Mouse (Mus musculus) kidney, embryonic 14.5 days (tissue): ENCODE measurements around the gene Trmt44. TPM values are rescaled to one million over a fixed set of nuclear protein-coding genes. Genes with fewer than 3 reads are reported as not detected.

Source experiments
- ATAC-seq: fragments of 200-750 bp; cut with Nextera tagmentation; 2 replicates; pipeline ENCODE4 v1.8.0; 2017; ENCODE audit warnings: moderate number of reproducible peaks, mild to moderate bottlenecking, moderate TSS enrichment, moderate library complexity; ENCODE audit not compliant: low FRiP score, low TSS enrichment
- H3K27ac ChIP-seq: fragments of 300-500 bp; sonication (generic); 2 replicates; pipeline ENCODE4 v1.5.1; 2014; ENCODE audit warnings: low read depth, mild to moderate bottlenecking, low read length, moderate library complexity, mixed read lengths
- H3K27me3 ChIP-seq: fragments of 300-500 bp; sonication (generic); 2 replicates; pipeline ENCODE4 v1.6.1; 2014; ENCODE audit warnings: mild to moderate bottlenecking, low read length; ENCODE audit not compliant: control insufficient read depth, insufficient read depth
- H3K36me3 ChIP-seq: fragments of 300-500 bp; sonication (generic); 2 replicates; pipeline ENCODE4 v1.6.1; 2014; ENCODE audit warnings: low read length, mixed read lengths; ENCODE audit not compliant: control insufficient read depth, insufficient read depth
- H3K4me1 ChIP-seq: fragments of 300-500 bp; sonication (generic); 2 replicates; pipeline ENCODE4 v1.6.1; 2014; ENCODE audit warnings: low read length, mixed read lengths; ENCODE audit not compliant: control insufficient read depth, insufficient read depth
- H3K4me2 ChIP-seq: fragments of 300-500 bp; sonication (generic); replicated peaks from 2 replicates; pipeline ENCODE4 v1.6.1; 2014; ENCODE audit warnings: low read depth, mild to moderate bottlenecking, low read length
- H3K4me3 ChIP-seq: fragments of 300-500 bp; sonication (generic); 2 replicates; pipeline ENCODE4 v1.5.1; 2014; ENCODE audit warnings: mild to moderate bottlenecking, low read length
- H3K9ac ChIP-seq: fragments of 300-500 bp; sonication (generic); 2 replicates; pipeline ENCODE4 v1.6.1; 2014; ENCODE audit warnings: low read depth, mild to moderate bottlenecking, low read length, moderate library complexity
- H3K9me3 ChIP-seq: fragments of 300-500 bp; sonication (generic); 2 replicates; pipeline ENCODE4 v1.6.1; 2016; ENCODE audit warnings: low read length; ENCODE audit not compliant: control insufficient read depth
- WGBS: fragments of 180-500 bp; shearing (Covaris S2); extraction: QIAGEN DNeasy Blood & Tissue Kit; methylation state at CpG from one replicate; pipeline ENCODE4 v1.1.7; 2014; 5-methylcytosine and 5-hydroxymethylcytosine counted together
- polyA plus RNA-seq: library from polyadenylated mRNA; unstranded; fragments of >200 nt; fragmentation: Nextera tagmentation; extraction: Ambion mirVana; gene quantifications from 2 replicates; pipeline ENCODE4 v1.2.1, GENCODE M21; 2014

Gene Trmt44
- polyA plus RNA-seq, 1 experiment from 2014 or later = 10.2 TPM

GRCm38 (mm10) chr5:35580156-35580922 lies 5.5 kb upstream of the Trmt44 start:
- Histone ChIP-seq H3K27ac (no peak overlapping the region), H3K4me3 (no peak overlapping the region), H3K36me3 (no peaks in the 10 kb centered on the region), H3K4me2 (no peak overlapping the region), H3K9me3 (no peaks in the 10 kb centered on the region), H3K4me1 (no peaks in the 10 kb centered on the region; the same call in 1 of the 2 replicates), H3K27me3 (no peaks in the 10 kb centered on the region), H3K9ac (no peak overlapping the region)
- no peak for ATAC-seq
- 49% methylated on average over 3 of the region's 3 CpGs for WGBS

- ATAC-seq = no peak
- Histone ChIP-seq H3K4me3 (no peak overlapping the region), H3K9ac (no peak overlapping the region), H3K27me3 (no peaks in the 10 kb centered on the region), H3K27ac (no peak overlapping the region), H3K4me1 (no peaks in the 10 kb centered on the region; the same call in 1 of the 2 replicates), H3K36me3 (no peaks in the 10 kb centered on the region), H3K4me2 (no peak overlapping the region), H3K9me3 (no peaks in the 10 kb centered on the region)
- 54% methylated on average over 5 of the region's 5 CpGs for whole genome bisulfite sequencing
These were observed 4.5 kb upstream of the Trmt44 start for GRCm38 (mm10) chr5:35579247-35579893.

- no peak for ATAC-seq
- Histone ChIP-seq H3K27ac (no peak overlapping the region), H3K27me3 (no peaks in the 10 kb centered on the region), H3K9me3 (no peaks in the 10 kb centered on the region), H3K4me1 (peaks cover 7% of the 10 kb centered on the region), H3K9ac (no peak overlapping the region), H3K4me2 (no peak overlapping the region), H3K4me3 (no peak overlapping the region), H3K36me3 (no peaks in the 10 kb centered on the region)
- 67% methylated on average over 2 of the region's 2 CpGs for WGBS
These were observed 3.5 kb upstream of the Trmt44 start for GRCm38 (mm10) chr5:35578411-35578810.

GRCm38 (mm10) chr5:35576409-35577020 lies 1.6 kb upstream of the Trmt44 start:
- WGBS = 91% methylated on average over 10 of the region's 10 CpGs
- Histone ChIP-seq H3K27ac (no peak overlapping the region), H3K36me3 (peaks cover 15% of the 10 kb centered on the region), H3K4me1 (peaks cover 7% of the 10 kb centered on the region), H3K4me2 (no peak overlapping the region), H3K4me3 (no peak overlapping the region), H3K27me3 (no peaks in the 10 kb centered on the region), H3K9me3 (no peaks in the 10 kb centered on the region), H3K9ac (no peak overlapping the region)
- no peak for ATAC-seq

GRCm38 (mm10) chr5:35571546-35571945 lies 3.3 kb downstream of the Trmt44 start:
- Histone ChIP-seq H3K27ac (no peak overlapping the region), H3K9me3 (no peaks in the 10 kb centered on the region), H3K27me3 (no peaks in the 10 kb centered on the region), H3K4me3 (no peak overlapping the region), H3K9ac (no peak overlapping the region), H3K4me2 (no peak overlapping the region), H3K36me3 (peaks cover 60% of the 10 kb centered on the region), H3K4me1 (peaks cover 7% of the 10 kb centered on the region)
- ATAC-seq = no peak
- 92% methylated on average over 6 of the region's 6 CpGs for WGBS

GRCm38 (mm10) chr5:35566632-35567031 lies 8.2 kb downstream of the Trmt44 start:
- Histone ChIP-seq H3K9me3 (no peaks in the 10 kb centered on the region), H3K4me1 (no peaks in the 10 kb centered on the region), H3K4me2 (no peak overlapping the region), H3K4me3 (no peak overlapping the region), H3K36me3 (peaks cover 95% of the 10 kb centered on the region), H3K9ac (no peak overlapping the region), H3K27me3 (no peaks in the 10 kb centered on the region), H3K27ac (no peak overlapping the region)
- WGBS = 89% methylated on average over 4 of the region's 4 CpGs
- no peak for ATAC-seq

- 88% methylated on average over 9 of the region's 9 CpGs for WGBS
- ATAC-seq = no peak
- no peak overlapping the region for H3K4me2 ChIP-seq
These were observed 9.7 kb downstream of the Trmt44 start for GRCm38 (mm10) chr5:35565217-35565616.

GRCm38 (mm10) chr5:35563449-35563848 lies 11.4 kb downstream of the Trmt44 start:
- H3K36me3 ChIP-seq = peaks cover 88% of the 10 kb centered on the region
- no peaks in the 10 kb centered on the region for H3K9me3 ChIP-seq
- 0% methylated on average over 1 of the region's 1 CpGs for WGBS
- H3K27me3 ChIP-seq = no peaks in the 10 kb centered on the region
- no peak overlapping the region for H3K4me2 ChIP-seq
- no peaks in the 10 kb centered on the region for H3K4me1 ChIP-seq
- H3K9ac ChIP-seq = no peak overlapping the region
- ATAC-seq = peak; percentile 46; the same call in 1 of the 2 replicates
- no peak overlapping the region for H3K27ac ChIP-seq
- H3K4me3 ChIP-seq = no peak overlapping the region

More at GRCm38 (mm10) chr5:35565217-35565616, 9.7 kb downstream of the Trmt44 start:
- Histone ChIP-seq H3K36me3 (peaks cover 92% of the 10 kb centered on the region), H3K4me1 (no peaks in the 10 kb centered on the region), H3K27me3 (no peaks in the 10 kb centered on the region), H3K9ac (no peak overlapping the region), H3K4me3 (no peak overlapping the region), H3K27ac (no peak overlapping the region), H3K9me3 (no peaks in the 10 kb centered on the region)

- 95% methylated on average over 2 of the region's 2 CpGs for WGBS
- Histone ChIP-seq H3K36me3 (peaks cover 81% of the 10 kb centered on the region), H3K4me2 (no peak overlapping the region), H3K9ac (no peak overlapping the region), H3K9me3 (no peaks in the 10 kb centered on the region), H3K4me3 (no peak overlapping the region), H3K4me1 (no peaks in the 10 kb centered on the region), H3K27me3 (no peaks in the 10 kb centered on the region), H3K27ac (no peak overlapping the region)
- no peak for ATAC-seq
These were observed 12.3 kb downstream of the Trmt44 start for GRCm38 (mm10) chr5:35562616-35563015.
